Mouse (Mus musculus): ENCODE measurements at regions not wholly inside any gene's neighbourhood (a gene's known extent, or its start where the extent isn't known, plus 50 kb on each side); places are given as distances from the start of the nearest gene placed in this dataset.
A peak's percentile ranks its signal among the peaks of the same experiment; 100 is the strongest.

DNA sequence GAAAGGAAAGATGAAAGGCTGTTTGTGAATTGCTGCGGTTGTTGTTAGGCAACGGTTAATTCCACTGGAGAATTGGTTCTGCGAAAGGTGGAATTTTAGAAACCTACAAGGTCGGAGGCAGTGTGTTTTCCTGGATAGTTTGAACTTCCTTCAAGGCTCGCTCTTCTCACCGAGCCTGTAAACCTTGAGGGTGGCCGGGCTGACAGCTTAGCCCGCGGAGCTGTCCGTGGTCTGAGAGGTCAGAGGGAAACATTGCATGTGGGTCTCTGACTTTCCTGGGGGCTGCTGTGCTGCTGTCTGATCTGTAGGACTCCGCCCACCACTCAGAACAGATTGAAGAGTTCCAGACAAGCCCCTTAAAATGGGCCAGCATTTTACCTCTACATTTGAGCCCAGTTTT is 124.3 kb upstream of the Mkln1 start:
- peak; percentile 68 for DNase-seq (ENCODE audit: low spot score)

DNA sequence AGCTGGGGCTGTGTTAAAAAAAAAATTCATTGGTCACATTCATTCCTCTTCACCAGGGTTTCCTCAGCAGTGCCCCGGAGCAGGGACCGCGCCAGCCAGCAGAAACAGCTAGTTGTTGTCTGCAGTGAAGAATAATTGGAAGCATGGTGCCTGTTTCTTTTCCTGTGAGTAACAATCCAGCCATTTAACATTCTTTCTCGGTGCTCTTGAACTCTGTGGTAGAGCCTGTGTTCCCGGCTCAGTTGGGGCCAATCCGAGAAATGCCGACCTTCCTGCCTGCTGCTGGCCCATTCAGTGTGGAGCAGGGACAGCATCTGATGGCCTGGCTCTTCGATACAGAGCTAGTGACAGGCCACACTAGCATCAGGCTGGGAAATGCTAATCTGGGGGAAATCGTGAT is 120.7 kb upstream of the Mkln1 start:
- no peak for DNase-seq (ENCODE audit: low spot score)

DNA sequence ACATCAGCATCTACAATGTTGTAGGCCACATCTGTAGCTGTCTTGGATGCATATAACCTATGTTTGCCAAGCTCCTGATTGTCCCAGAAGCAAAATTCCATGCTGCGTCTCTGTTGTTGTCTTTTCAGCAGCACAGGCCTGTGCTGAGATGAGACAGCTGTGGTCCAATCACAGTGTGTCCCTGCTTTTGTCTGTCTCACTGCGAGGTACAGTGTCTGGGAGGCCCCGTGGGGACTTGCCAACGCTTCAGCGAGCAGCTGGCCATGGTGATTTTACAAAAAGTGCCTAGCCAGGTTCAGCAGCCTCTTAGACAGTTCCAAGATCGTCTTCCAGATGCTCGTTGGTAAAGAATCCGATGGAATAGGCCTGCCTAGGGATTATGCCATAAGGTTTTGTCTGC is 114.6 kb upstream of the Mkln1 start:
- DNase-seq (ENCODE audit: low spot score): no peak

DNA sequence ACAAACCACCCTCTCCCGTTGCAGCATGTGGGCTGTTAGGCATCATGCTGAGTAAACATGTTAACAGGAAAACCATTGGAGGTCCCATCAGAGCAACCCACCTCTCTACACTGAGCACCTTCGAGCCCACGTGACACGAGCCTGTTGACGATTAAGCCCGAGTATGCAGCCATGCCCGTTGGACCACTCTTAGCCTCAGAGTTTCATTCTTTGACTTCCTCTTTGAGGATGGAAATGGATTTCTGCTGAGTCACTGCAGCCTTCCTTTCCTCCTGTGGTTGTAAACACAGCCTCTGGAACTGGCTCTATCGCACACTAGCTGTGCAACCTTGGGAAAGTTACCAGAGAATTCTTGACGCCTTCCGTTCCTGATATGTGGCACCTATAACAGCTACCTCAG is 114.1 kb upstream of the Mkln1 start:
- DNase-seq (ENCODE audit: low spot score): no peak

DNA sequence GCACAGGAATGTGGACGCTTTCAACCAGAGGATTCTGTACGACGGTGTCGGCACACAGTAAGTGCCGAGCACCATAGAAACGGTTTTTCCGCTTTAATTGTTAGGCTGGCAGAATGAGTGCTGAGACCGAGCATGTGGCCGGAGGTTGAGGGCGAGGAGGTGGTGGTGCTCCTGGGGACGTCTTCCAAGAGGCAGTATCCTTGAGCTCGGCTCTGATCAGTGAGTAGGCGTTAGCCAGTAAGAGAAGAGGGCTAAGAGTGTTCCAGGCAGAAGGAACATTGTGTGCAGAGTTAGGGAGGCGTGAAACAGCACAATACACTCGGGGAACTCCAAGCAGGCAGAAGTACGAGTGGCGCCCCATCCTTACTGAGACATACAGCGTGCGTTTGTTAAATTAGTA is 113.5 kb upstream of the Mkln1 start:
- DNase-seq (ENCODE audit: low spot score): no peak

DNA sequence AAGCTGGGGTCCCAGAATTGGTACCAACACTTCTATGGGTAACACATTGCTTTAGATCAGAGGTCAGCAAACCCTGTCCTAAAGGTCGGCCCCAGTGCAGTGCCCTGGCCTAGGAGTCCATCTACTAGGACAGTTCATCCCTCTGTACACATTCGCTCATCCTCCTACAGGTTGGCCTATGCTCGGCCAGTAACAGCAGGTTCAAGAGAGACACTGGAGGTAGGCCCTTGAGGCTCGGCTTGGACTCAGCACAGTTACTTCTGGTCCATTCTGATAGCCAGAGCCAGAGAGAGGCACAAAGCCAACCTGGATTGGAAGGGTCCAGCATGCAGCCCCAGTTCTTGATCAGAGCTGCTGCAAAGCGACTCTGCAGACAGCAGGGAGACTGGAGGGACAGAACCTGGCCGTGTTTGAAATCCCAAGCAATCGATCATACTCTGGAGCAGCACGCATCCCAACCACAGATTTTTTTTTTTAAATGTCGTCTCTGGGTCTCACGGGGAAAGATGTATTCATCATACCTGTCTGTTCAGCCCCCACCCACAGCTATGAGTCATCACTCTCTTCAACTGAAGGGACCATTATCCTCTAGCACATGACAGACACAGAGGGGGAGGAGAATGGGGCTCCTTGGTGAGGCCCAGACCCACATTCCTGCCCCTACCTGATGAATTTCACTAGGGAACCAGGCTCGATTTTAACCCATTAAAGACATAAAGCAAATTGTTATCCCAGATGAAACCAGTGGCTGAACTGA is 112.4 kb upstream of the Mkln1 start:
- no peak for DNase-seq (ENCODE audit: low spot score)

DNA sequence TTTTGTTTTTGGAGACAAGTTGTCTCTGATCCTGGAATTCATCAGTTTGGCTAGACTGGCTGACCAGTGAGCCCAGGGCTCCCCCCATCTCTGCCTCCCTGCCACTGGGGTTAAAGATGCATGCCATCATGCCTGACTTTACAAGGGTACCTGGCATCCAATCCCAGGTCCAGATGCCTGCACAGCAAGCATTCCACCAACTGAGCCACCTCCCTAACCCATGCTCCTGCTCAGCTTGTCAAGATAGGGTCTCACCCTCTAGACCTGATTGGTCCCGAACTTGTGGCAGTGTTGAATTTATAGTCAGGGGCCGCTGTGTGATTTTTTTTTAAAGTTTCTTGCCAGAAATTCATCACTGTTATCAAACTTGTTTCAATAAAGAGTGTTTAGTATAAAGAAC is 111.4 kb upstream of the Mkln1 start:
- no peak for DNase-seq (ENCODE audit: low spot score)

DNA sequence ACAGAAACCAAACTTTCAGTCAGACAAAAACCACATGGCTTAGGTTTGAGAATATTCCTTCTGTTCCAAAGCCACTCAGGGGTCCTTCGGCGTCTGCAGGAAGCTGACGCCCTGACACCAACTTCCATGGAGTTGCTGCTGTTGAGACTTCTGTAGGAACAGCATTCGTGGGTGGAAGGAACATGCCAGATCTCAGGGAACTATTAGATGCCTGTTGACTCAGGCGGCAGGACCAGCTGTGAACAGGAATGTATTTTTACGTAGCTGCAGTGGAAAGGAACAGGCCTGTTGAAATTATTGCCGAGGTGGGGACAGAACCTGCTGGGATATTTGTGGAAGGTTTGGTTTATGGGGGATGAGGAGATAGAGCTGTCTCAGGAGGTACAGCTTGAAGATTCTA is 110.8 kb upstream of the Mkln1 start:
- no peak for DNase-seq (ENCODE audit: low spot score)

DNA sequence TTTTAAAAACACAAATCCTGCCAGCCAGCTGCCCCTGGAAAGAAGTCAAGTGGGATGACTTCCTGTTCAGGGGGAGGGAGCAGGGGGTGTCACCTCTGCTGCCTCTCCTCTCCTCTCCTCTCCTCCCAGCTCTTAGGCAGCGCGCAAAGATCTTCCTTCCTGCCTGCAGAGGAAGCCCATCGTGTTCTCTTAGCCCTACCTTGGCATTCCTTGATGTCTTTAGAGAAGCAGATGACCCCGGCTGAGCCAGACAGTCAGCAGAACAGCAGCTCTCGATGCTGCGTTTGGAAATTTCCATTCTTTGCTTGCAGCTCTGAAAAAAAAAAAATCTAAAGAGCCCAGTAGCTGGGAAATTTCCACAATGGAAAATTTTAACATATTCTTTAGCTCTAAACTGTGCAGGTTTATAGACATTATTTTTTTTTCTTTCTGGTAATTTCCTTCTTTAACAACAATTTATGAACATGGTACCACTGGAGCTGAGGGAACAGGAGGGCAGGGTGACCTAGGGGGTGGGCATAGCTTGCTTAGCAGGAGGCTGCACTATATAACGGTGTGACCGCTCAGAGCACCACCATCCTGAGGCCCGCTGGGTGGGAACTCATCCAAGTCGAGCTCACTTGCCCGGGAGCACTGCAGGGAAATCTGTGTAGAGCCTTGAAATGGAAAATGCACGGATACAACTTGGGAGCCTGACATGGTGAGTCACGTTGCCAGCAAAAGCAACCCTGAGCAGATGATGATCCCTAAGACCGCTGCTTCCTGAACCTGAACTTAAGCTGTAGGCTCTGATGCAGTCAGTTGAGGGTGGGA is 109.9 kb upstream of the Mkln1 start:
- peak; percentile 38 for DNase-seq (ENCODE audit: low spot score)

DNA sequence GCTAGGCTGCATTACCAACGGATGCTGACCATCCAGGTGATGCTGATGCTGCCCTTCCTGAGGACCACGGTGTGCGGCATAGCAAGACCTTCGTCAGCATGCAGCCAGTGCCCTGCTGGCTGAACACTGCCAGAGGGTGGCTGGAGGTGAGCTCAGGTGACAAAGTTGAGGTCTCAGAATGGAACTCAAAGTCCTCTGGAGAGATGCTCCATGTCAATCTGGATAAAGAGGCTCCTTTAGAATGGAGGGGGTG is 109.4 kb upstream of the Mkln1 start:
- DNase-seq (ENCODE audit: low spot score): no peak

DNA sequence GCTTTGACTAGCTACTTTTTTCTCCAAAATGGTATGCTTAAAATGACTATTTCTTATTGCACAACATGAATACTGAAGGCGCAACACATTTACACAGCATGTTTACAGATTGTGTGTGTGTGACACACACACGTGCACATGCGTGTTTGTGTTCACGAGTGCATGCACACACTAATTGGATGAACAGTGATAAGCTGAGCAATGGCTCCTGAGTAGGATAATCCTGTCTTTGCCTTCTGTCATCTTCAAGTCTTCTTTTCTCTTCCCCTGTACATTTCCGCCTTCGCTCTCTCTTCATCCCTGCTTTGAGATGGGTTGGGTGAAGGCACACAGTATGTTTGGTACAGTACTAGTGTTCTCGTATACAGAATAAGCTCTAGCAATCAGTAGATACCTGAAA is 106.5 kb upstream of the Mkln1 start:
- no peak for DNase-seq (ENCODE audit: low spot score)

DNA sequence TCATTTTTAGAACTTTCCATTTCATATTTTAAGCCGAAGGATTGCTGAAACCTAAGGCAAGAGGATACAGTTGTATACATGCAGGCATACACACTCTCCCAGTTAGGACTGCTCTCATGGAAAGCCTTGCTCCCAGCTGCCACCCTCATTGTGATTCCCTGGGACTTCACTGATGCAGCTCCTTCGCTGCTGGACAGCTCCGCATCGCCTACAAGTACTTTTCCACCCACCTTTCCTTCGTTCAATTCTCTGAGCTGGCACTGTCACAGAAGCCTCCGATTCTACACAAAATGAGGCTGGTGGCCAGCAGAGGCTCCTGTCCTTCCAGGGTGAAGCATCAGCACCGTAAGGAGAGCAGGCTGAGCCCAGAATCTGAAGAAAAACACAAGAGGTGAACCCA is 105.5 kb upstream of the Mkln1 start:
- peak; percentile 41 for DNase-seq (ENCODE audit: low spot score)

DNA sequence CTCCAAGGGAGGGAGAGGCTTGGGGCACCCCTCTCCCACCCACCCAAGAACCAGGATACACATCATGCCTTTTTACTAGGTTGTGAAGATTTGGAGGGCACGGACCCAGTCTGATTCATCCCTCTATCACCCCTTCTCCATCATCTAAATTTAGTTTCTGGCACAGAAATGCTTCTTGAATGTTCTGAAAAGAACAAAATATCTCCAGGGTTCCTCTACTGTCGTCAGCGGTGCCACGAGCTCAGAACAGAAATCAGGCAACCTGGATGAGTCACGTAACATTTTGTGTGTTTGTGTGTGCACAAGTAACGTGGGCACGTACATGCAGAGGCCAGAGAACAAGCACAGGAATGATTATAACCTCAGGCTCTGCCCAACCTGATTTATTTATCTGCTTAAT is 99.1 kb upstream of the Mkln1 start:
- no peak for DNase-seq (ENCODE audit: low spot score)

DNA sequence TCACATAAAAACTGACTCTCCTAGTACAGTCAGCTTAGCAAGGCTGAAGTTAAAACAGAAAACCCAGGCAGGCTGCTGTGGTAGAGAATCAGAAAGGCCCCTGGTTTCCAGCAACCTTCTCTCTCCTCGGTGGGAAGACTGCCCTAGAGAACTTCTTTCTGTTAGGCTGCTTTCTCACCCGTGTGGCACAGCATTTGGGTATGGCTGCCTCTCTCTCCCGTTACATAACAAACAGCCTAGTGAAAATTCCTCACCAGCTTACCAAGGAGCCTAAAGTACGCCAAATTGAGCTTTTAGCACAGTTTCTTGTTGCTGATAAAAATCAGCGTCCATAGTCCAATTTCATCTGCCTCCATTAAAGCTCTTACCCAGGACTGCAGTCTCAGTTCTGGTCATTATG is 92.8 kb upstream of the Mkln1 start:
- DNase-seq (ENCODE audit: low spot score): no peak

DNA sequence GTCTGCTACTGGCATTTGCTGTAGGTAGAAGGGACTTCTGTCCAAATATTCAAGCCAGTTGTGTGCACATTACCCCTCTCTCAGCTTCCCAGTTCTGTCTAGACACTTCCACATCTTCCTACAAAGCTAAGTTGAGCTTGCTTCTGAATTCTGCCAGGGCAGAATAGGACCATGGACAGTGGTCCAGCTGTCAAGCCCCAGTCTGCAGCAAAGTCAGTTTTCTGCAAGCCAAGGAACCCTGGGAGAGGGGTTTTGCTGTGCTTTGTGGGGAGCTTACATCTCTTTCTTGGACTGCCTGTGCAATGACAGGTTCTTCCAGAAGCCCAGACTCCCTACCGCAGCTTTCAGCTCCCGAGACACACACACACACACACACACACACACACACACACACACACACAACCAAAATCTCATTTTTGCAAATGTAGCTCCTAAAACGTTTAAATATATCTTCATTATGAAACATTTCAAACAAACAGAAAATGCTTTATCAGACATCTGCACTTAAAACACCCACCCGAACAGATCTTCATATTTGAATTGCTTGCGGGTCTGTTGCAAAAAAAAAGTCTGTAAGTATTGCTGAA is 91.4 kb upstream of the Mkln1 start:
- DNase-seq (ENCODE audit: low spot score): peak; percentile 44

DNA sequence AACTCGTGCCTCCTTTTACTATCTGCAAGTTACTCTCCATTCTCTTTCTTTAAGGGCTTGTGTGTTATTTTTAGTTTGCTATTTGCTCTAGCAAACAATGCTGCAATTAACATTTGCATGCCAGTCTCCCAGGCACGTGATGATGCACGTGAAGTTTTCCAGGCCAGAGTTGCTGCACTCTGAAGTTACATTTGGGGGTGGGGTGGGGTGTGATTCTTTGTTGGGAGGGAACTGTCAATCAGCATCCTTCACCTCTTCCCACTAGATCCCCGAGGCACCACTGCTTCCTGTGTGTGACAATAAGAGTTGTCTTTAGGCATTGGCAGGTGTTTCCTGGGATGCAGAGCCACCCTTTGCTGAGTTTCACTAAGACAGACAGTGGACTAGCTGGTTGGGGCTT is 90.6 kb upstream of the Mkln1 start:
- DNase-seq (ENCODE audit: low spot score): no peak

DNA sequence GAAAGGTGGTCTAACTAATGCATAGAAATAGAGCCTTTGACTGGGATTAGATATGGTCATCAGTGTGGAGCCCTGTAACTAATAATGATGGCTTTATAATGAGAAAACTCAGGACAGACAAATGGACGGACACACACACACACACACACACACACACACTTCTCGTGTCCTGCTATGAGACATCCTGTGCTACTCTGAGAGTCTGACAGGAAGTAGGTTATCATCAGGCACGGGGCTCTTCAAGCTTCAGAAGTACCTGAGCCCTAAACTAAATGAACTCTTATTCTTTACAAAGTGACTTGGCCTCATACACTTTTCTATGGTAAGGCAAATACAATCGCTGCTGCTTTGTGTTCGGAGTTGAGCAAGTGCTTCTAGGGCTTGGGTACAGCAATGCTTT is 87.9 kb upstream of the Mkln1 start:
- no peak for DNase-seq (ENCODE audit: low spot score)

DNA sequence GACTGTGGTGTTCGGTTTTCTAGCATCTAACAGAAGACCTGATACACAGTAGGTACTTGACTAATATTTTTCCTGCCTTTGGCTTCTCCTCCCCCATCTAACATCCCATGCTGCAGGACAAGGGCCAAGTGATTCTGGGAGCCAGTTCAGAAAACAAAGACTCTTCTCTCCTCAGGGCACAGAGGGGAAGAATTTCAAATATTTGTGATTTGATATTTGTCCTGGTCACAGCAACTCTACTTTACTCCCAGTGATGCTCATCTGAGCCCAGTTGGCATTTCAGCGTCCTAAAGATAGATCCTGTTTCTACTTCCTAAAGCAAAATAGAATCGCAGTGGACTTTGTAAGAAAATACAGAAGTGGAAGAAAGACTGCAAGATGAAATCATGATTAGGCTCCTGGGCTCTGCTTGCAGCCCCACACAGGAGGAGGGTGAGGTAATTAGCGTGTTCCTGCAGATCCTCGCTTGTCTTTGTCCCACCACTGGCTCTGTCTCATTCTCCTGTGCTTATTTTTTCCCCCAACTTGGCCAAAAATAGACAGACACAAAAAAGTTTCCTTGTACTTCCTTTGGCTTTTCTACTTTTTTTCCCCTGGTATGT is 84.6 kb upstream of the Mkln1 start:
- DNase-seq (ENCODE audit: low spot score): no peak

DNA sequence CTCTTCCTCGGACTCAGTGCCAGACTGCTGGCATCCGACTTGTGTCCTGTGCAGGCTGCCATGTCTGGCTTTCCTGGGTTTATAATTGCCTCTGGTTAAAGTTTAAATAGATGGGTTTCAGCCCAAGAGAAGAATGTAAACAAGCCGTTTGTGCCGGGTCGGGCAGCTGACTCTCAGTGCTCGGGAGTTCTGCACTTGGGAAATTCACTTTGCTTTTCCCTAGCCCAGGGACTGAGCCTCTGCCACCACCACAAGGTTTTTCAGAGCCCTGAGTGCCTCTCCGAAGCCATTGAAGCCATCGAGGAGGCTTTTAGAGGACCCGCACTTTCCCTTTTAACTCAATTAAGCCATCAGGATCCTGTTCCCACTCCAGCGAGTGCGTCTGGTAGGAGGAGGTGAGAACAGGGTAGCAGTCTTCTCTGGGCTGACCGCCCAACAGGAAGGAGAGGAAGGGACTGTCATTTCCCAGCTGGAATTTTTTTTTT is 80.8 kb upstream of the Mkln1 start:
- peak; percentile 34 for DNase-seq (ENCODE audit: low spot score)

DNA sequence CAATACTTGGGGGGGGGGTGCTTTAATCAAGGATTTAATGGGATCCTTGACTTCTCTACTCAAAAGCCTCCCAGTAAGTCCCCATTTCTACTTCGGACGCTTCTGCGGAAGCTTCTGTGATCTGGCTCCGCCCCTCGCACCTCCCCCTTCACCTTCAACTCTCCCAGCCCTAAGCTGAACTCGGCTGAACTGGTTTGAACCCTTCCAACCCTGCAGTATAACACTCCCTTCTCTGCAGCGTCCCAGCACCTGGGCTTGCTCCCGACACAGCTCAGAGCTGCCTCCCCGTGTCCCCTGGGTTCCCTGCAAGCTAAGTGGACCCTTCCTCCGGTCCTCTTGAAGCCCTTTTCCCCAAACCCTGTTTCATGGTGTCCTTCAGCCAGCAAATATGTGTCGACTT is 80.0 kb upstream of the Mkln1 start:
- peak; percentile 72 for DNase-seq (ENCODE audit: low spot score)

DNA sequence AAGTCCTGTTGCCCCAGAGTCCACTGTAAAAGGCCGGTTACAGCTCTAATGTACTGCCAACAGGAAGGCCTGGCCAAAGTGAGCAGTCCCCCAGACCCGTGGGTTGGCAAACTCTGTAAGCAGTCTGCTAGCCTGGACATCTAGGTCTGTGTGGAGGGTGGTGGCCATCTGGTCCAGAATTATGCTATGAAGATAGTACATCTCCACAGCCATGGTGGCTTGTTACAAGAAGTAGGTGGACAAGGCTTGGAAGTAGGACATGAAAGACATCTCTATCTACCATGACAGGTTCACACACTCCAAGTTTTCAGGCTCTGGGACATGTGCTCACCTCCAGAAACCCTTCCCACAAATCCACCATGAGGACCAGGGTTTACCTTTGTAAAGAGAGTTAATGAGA is 79.1 kb upstream of the Mkln1 start:
- no peak for DNase-seq (ENCODE audit: low spot score)

DNA sequence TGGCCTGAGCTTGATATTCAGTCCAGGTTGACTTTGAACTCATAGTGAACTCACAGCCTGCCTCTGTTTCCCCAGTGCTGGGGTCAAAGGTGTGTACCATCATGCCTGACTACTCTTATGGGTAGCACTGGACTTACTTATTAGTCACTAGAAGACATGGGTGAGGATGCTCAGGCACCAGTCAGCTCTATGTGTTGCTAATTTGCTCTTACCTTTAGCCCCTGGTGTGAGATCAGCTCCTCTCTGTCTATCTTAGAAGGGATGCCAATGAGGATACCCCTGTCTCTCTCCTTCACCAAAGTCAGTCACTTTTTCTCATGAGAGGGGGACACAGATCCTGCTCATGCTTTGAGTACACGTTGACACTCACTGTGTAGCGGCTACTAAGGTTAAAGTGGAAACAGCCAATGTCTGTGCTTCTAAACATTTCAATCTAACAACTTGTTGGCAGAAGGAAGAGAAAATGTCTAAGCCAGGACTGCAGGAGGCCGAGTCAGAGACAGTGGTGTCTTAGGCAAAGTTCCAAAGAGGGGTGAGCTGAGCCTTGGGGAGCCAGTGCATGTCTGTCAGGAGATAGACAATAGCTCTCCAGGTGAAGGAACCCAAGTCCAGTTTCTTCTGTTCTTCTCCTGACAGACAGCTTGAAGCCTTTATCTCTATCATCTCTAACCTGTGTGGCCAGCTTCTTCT is 78.2 kb upstream of the Mkln1 start:
- no peak for DNase-seq (ENCODE audit: low spot score)

All from embryo, embryonic 10 days (tissue).